Mouse (Mus musculus) lung, embryonic 14.5 days (tissue): ENCODE measurements at regions not wholly inside any gene's neighbourhood (a gene's known extent, or its start where the extent isn't known, plus 50 kb on each side); places are given as distances from the start of the nearest gene placed in this dataset.
A peak's percentile ranks its signal among the peaks of the same experiment; 100 is the strongest.

Experiments
- ATAC-seq: fragments of 200-750 bp; cut with Nextera tagmentation; 2 replicates; pipeline ENCODE4 v1.8.0; 2017; ENCODE audit warnings: mild to moderate bottlenecking, moderate TSS enrichment, moderate library complexity; ENCODE audit not compliant: insufficient read depth
- DNase-seq: peaks from one replicate; pipeline ENCODE4 v3.0.0-alpha.2; 2015
- H3K27ac ChIP-seq: fragments of 300-500 bp; sonication (generic); 2 replicates; pipeline ENCODE4 v1.5.1; 2014; ENCODE audit warnings: low read depth, mild to moderate bottlenecking, moderate library complexity
- H3K27me3 ChIP-seq: fragments of 300-500 bp; sonication (generic); 2 replicates; pipeline ENCODE4 v1.6.1; 2014; ENCODE audit warnings: low read length, control low read depth; ENCODE audit not compliant: insufficient read depth
- H3K36me3 ChIP-seq: fragments of 300-500 bp; sonication (generic); 2 replicates; pipeline ENCODE4 v1.6.1; 2014; ENCODE audit warnings: control low read depth; ENCODE audit not compliant: insufficient read depth
- H3K4me1 ChIP-seq: fragments of 300-500 bp; sonication (generic); 2 replicates; pipeline ENCODE4 v1.6.1; 2014; ENCODE audit warnings: antibody characterized with exemption, control low read depth; ENCODE audit not compliant: insufficient read depth
- H3K4me2 ChIP-seq: fragments of 300-500 bp; sonication (generic); 2 replicates; pipeline ENCODE4 v1.6.1; 2014; ENCODE audit warnings: mild to moderate bottlenecking
- H3K4me3 ChIP-seq: fragments of 300-500 bp; sonication (generic); 2 replicates; pipeline ENCODE4 v1.5.1; 2014; ENCODE audit warnings: low read depth, low read length
- H3K9ac ChIP-seq: fragments of 300-500 bp; sonication (generic); 2 replicates; pipeline ENCODE4 v1.6.1; 2014
- H3K9me3 ChIP-seq: fragments of 300-500 bp; sonication (generic); 2 replicates; pipeline ENCODE4 v1.6.1; 2016; ENCODE audit warnings: low read depth, low read length, control low read depth
- CTCF ChIP-seq: IDR thresholded peaks from 2 replicates; pipeline ENCODE4 v1.5.1; 2016; ENCODE audit warnings: antibody characterized with exemption, low read depth
- WGBS: fragments of 180-500 bp; shearing (Covaris S2); extraction: QIAGEN DNeasy Blood & Tissue Kit; methylation state at CpG from one replicate; pipeline ENCODE4 v1.1.7; 2014; 5-methylcytosine and 5-hydroxymethylcytosine counted together

GRCm38 (mm10) chr16:8008966-8009365, 416.0 kb downstream of the Tmem114 start:
- H3K36me3 ChIP-seq, result no peaks in the 10 kb centered on the region
- 51% methylated on average over 3 of the region's 3 CpGs for WGBS
- no peak overlapping the region for H3K4me2 ChIP-seq
- DNase-seq (peak; percentile 16), ATAC-seq (0 out of 2 replicates have a peak, but pooled peaks have one; percentile 28)
- H3K27ac ChIP-seq, result no peak overlapping the region
- TF ChIP-seq CTCF, result no peak
- no peaks in the 10 kb centered on the region for H3K4me1 ChIP-seq
- H3K9ac ChIP-seq, result no peak overlapping the region
- no peak overlapping the region for H3K4me3 ChIP-seq
- H3K9me3 ChIP-seq, result no peaks in the 10 kb centered on the region
- no peaks in the 10 kb centered on the region for H3K27me3 ChIP-seq

- no peaks in the 10 kb centered on the region for H3K36me3 ChIP-seq
- no peak for TF ChIP-seq CTCF
- H3K27ac ChIP-seq, result no peak overlapping the region
- H3K27me3 ChIP-seq, result no peaks in the 10 kb centered on the region
- H3K4me3 ChIP-seq, result no peak overlapping the region
- H3K4me1 ChIP-seq, result no peaks in the 10 kb centered on the region
- DNase-seq (no peak), ATAC-seq (no peak)
- H3K4me2 ChIP-seq, result no peak overlapping the region
- no peak overlapping the region for H3K9ac ChIP-seq
- H3K9me3 ChIP-seq, result no peaks in the 10 kb centered on the region
- WGBS, result 64% methylated on average over 3 of the region's 3 CpGs
These were observed 418.3 kb downstream of the Tmem114 start for GRCm38 (mm10) chr16:8006631-8007030.

GRCm38 (mm10) chr16:8002339-8003089, 422.4 kb downstream of the Tmem114 start:
- TF ChIP-seq CTCF, result no peak
- ATAC-seq, result no peak
- H3K9ac ChIP-seq, result no peak overlapping the region
- no peaks in the 10 kb centered on the region for H3K9me3 ChIP-seq
- DNase-seq, result no peak
- H3K4me3 ChIP-seq, result no peak overlapping the region
- WGBS, result 87% methylated on average over 7 of the region's 7 CpGs
- no peaks in the 10 kb centered on the region for H3K4me1 ChIP-seq
- no peak overlapping the region for H3K4me2 ChIP-seq
- H3K27ac ChIP-seq, result no peak overlapping the region
- no peaks in the 10 kb centered on the region for H3K36me3 ChIP-seq
- no peaks in the 10 kb centered on the region for H3K27me3 ChIP-seq

- Histone ChIP-seq H3K27ac (no peak overlapping the region), H3K4me3 (no peak overlapping the region), H3K4me2 (no peak overlapping the region), H3K9ac (no peak overlapping the region), H3K27me3 (no peaks in the 10 kb centered on the region), H3K4me1 (no peaks in the 10 kb centered on the region), H3K9me3 (no peaks in the 10 kb centered on the region), H3K36me3 (no peaks in the 10 kb centered on the region)
- TF ChIP-seq CTCF, result no peak
- ATAC-seq (no peak), DNase-seq (no peak)
- 33% methylated on average over 10 of the region's 10 CpGs for WGBS
These were observed 442.1 kb downstream of the Tmem114 start for GRCm38 (mm10) chr16:7982816-7983215.

GRCm38 (mm10) chr16:7978466-7978865, 446.5 kb downstream of the Tmem114 start:
- WGBS, result 21% methylated on average over 6 of the region's 6 CpGs
- no peak for ATAC-seq
- no peak overlapping the region for H3K4me3 ChIP-seq
- no peak for TF ChIP-seq CTCF
- H3K36me3 ChIP-seq, result no peaks in the 10 kb centered on the region
- no peak overlapping the region for H3K27ac ChIP-seq
- no peak overlapping the region for H3K4me2 ChIP-seq
- H3K9me3 ChIP-seq, result no peaks in the 10 kb centered on the region
- H3K4me1 ChIP-seq, result no peaks in the 10 kb centered on the region
- H3K27me3 ChIP-seq, result no peaks in the 10 kb centered on the region
- DNase-seq, result peak; percentile 9
- H3K9ac ChIP-seq, result no peak overlapping the region

- H3K4me3 ChIP-seq, result no peak overlapping the region
- H3K27ac ChIP-seq, result no peak overlapping the region
- no peak overlapping the region for H3K4me2 ChIP-seq
- no peaks in the 10 kb centered on the region for H3K4me1 ChIP-seq
- no peaks in the 10 kb centered on the region for H3K27me3 ChIP-seq
- H3K36me3 ChIP-seq, result no peaks in the 10 kb centered on the region
- 76% methylated on average over 2 of the region's 2 CpGs for WGBS
- TF ChIP-seq CTCF, result no peak
- no peak for ATAC-seq
- no peak for DNase-seq
- no peaks in the 10 kb centered on the region for H3K9me3 ChIP-seq
- H3K9ac ChIP-seq, result no peak overlapping the region
These were observed 473.3 kb downstream of the Tmem114 start for GRCm38 (mm10) chr16:7951616-7952015.

- no peaks in the 10 kb centered on the region for H3K36me3 ChIP-seq
- WGBS, result 84% methylated on average over 2 of the region's 2 CpGs
- no peak for ATAC-seq
- no peak overlapping the region for H3K4me2 ChIP-seq
- DNase-seq, result no peak
- no peaks in the 10 kb centered on the region for H3K9me3 ChIP-seq
- H3K27me3 ChIP-seq, result no peaks in the 10 kb centered on the region
- no peak overlapping the region for H3K4me3 ChIP-seq
- no peaks in the 10 kb centered on the region for H3K4me1 ChIP-seq
- no peak overlapping the region for H3K9ac ChIP-seq
- H3K27ac ChIP-seq, result no peak overlapping the region
- no peak for TF ChIP-seq CTCF
These were observed 482.6 kb downstream of the Tmem114 start for GRCm38 (mm10) chr16:7942333-7942732.
